Mouse (Mus musculus): ENCODE results near the gene Zfp981. TPM values are rescaled to one million over a fixed set of nuclear protein-coding genes. Genes with fewer than 3 reads are reported as not detected.
A peak's percentile ranks its signal among the peaks of the same experiment; 100 is the strongest.
"Not testable (repeated sequence)": the region's sequence is repeated elsewhere in the genome, so short reads cannot be mapped to it uniquely, and the experiment has no call there.

The Zfp981 gene
- polyA plus RNA-seq (2015; fragmentation: Nextera tagmentation; extraction: Ambion mirVana): not detected in 2 replicates

GRCm38 (mm10) chr4:146501727-146502126, at the start of gene Zfp981:
Gene Zfp981, plus strand, starts transcription at chr4:146502027.
- not testable (repeated sequence) for H3K36me3 ChIP-seq (ENCODE audit: control insufficient read depth, insufficient read depth); H3K27ac ChIP-seq (ENCODE audit: low read depth, low read length); H3K9ac ChIP-seq (ENCODE audit: low read depth, low read length); ATAC-seq; H3K4me3 ChIP-seq (ENCODE audit: low read depth, low read length); H3K27me3 ChIP-seq (replicated peaks; ENCODE audit: control insufficient read depth, insufficient read depth, low read length); H3K4me1 ChIP-seq (replicated peaks; ENCODE audit: control insufficient read depth, insufficient read depth, low read length); H3K4me2 ChIP-seq (replicated peaks; ENCODE audit: low read depth)
- WGBS: 87% methylated on average over 4 of the region's 4 CpGs
- peaks cover 24% of the 10 kb centered on the region for H3K9me3 ChIP-seq (ENCODE audit: control insufficient read depth)

DNA sequence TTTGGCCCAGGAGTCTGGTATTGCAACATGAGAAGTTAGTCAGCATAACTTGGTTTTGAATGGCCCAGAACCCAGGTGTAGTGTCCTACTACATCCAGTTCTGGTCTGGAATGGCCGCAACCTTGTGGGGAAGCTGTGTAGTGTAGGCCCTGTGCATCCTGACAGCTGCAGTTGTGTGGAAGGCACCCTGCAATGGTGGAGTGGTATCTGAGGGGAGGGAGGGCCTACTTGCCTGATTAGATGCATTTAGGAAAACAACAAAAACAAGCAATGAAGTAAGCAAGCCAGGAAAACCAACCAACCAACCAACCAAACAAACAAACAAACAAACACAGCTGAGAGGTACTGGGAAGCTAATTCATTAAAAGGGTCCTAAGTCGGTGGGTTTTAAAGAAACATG, 49.3 kb upstream of the Zfp981 start:
- not testable (repeated sequence) for H3K4me1 ChIP-seq (replicated peaks; ENCODE audit: control insufficient read depth, insufficient read depth, low read length); H3K9ac ChIP-seq (ENCODE audit: low read depth, low read length); H3K36me3 ChIP-seq (ENCODE audit: control insufficient read depth, insufficient read depth); H3K4me2 ChIP-seq (replicated peaks; ENCODE audit: low read depth); H3K4me3 ChIP-seq (ENCODE audit: low read depth, low read length); H3K27me3 ChIP-seq (replicated peaks; ENCODE audit: control insufficient read depth, insufficient read depth, low read length); ATAC-seq; H3K27ac ChIP-seq (ENCODE audit: low read depth, low read length)
- WGBS: 82% methylated on average over 2 of the region's 2 CpGs
- H3K9me3 ChIP-seq (ENCODE audit: control insufficient read depth): peaks cover 50% of the 10 kb centered on the region

DNA sequence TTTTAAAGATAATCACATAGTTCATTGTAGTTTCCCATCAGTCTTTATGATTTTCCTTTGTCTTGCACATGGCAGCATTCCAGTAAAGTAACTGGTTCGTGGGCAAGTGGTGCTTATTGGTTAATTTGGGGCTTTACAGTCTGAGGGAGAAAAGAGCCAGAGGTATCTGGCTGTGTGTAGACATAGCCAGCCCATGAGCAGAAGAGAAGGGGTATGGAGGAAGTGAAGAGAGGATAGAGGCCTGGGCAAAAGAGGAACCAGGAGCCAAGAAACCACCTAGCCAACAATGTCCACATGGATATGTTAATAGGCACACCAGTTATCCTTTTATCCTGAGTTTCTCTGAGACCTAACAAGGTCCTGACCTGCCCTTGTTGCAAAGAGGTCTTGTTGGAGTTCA, 47.7 kb upstream of the Zfp981 start:
- H3K27me3 ChIP-seq (replicated peaks; ENCODE audit: control insufficient read depth, insufficient read depth, low read length); H3K4me3 ChIP-seq (ENCODE audit: low read depth, low read length); H3K4me1 ChIP-seq (replicated peaks; ENCODE audit: control insufficient read depth, insufficient read depth, low read length); H3K36me3 ChIP-seq (ENCODE audit: control insufficient read depth, insufficient read depth); ATAC-seq; H3K9ac ChIP-seq (ENCODE audit: low read depth, low read length); H3K27ac ChIP-seq (ENCODE audit: low read depth, low read length); H3K4me2 ChIP-seq (replicated peaks; ENCODE audit: low read depth): not testable (repeated sequence)
- whole genome bisulfite sequencing: 50% methylated on average over 1 of the region's 1 CpGs
- H3K9me3 ChIP-seq (ENCODE audit: control insufficient read depth): peaks cover 50% of the 10 kb centered on the region

- Histone ChIP-seq H3K4me1 (replicated peaks; ENCODE audit: control insufficient read depth, insufficient read depth, low read length) (no peaks in the 10 kb centered on the region), H3K4me2 (replicated peaks; ENCODE audit: low read depth) (no peak overlapping the region), H3K27ac (ENCODE audit: low read depth, low read length) (no peak overlapping the region), H3K4me3 (ENCODE audit: low read depth, low read length) (no peak overlapping the region), H3K27me3 (replicated peaks; ENCODE audit: control insufficient read depth, insufficient read depth, low read length) (no peaks in the 10 kb centered on the region), H3K36me3 (ENCODE audit: control insufficient read depth, insufficient read depth) (peaks cover 6% of the 10 kb centered on the region; the same call in 1 of the 2 replicates), H3K9ac (ENCODE audit: low read depth, low read length) (no peak overlapping the region), H3K9me3 (ENCODE audit: control insufficient read depth) (peaks cover 55% of the 10 kb centered on the region)
- 44% methylated on average over 2 of the region's 2 CpGs for WGBS
- peak; percentile 3; the same call in 1 of the 2 replicates for ATAC-seq
- no peak for TF ChIP-seq CTCF (IDR thresholded peaks at IDR 0.05; ENCODE audit: low read depth)
Observed at GRCm38 (mm10) chr4:146454896-146455295, 46.9 kb upstream of the Zfp981 start.

- Histone ChIP-seq H3K9me3 (ENCODE audit: control insufficient read depth) (peaks cover 55% of the 10 kb centered on the region), H3K36me3 (ENCODE audit: control insufficient read depth, insufficient read depth) (peaks cover 6% of the 10 kb centered on the region; the same call in 1 of the 2 replicates), H3K27me3 (replicated peaks; ENCODE audit: control insufficient read depth, insufficient read depth, low read length) (no peaks in the 10 kb centered on the region), H3K4me1 (replicated peaks; ENCODE audit: control insufficient read depth, insufficient read depth, low read length) (no peaks in the 10 kb centered on the region), H3K9ac (ENCODE audit: low read depth, low read length) (no peak overlapping the region), H3K4me3 (ENCODE audit: low read depth, low read length) (no peak overlapping the region), H3K27ac (ENCODE audit: low read depth, low read length) (no peak overlapping the region), H3K4me2 (replicated peaks; ENCODE audit: low read depth) (no peak overlapping the region)
- peak; percentile 25 for ATAC-seq
- WGBS: 93% methylated on average over 7 of the region's 7 CpGs
- TF ChIP-seq CTCF (IDR thresholded peaks at IDR 0.05; ENCODE audit: low read depth): no peak
Observed at GRCm38 (mm10) chr4:146455321-146455721, 46.5 kb upstream of the Zfp981 start.

- no peak for TF ChIP-seq CTCF (IDR thresholded peaks at IDR 0.05; ENCODE audit: low read depth)
- H3K27me3 ChIP-seq (replicated peaks; ENCODE audit: control insufficient read depth, insufficient read depth, low read length): no peaks in the 10 kb centered on the region
- no peak overlapping the region for H3K4me3 ChIP-seq (ENCODE audit: low read depth, low read length)
- no peak for ATAC-seq
- H3K4me1 ChIP-seq (replicated peaks; ENCODE audit: control insufficient read depth, insufficient read depth, low read length): no peaks in the 10 kb centered on the region
- no peak overlapping the region for H3K27ac ChIP-seq (ENCODE audit: low read depth, low read length)
- peaks cover 55% of the 10 kb centered on the region for H3K9me3 ChIP-seq (ENCODE audit: control insufficient read depth)
- no peak overlapping the region for H3K9ac ChIP-seq (ENCODE audit: low read depth, low read length)
- 71% methylated on average over 4 of the region's 4 CpGs for WGBS
- peaks cover 6% of the 10 kb centered on the region; the same call in 1 of the 2 replicates for H3K36me3 ChIP-seq (ENCODE audit: control insufficient read depth, insufficient read depth)
- no peak overlapping the region for H3K4me2 ChIP-seq (replicated peaks; ENCODE audit: low read depth)
Observed at GRCm38 (mm10) chr4:146456061-146456726, 45.6 kb upstream of the Zfp981 start.

Data from intestine, postnatal 0 days (tissue).